ENCODE assay signal across 11 mouse cellular contexts in genomic region chr7:35230333-35230732, GRCm38 (mm10). TPM values are rescaled to one million over a fixed set of nuclear protein-coding genes. Genes with fewer than 3 reads are reported as not detected.
A peak's percentile ranks its signal among the peaks of the same experiment; 100 is the strongest.
DNase-seq lines count a peak whose midpoint lies in the region; ATAC-seq and TF ChIP-seq lines count a peak whose summit lies in the region.
"Had no signal": no experiment of that assay in that cellular context is flagged by ENCODE, and none has a peak within 500 bp of the region (broad histone marks: within the 10 kb centered on the region; RNA-seq: fewer than 3 reads in every experiment).

No protein-coding gene starts in this region.

- H3K4me2 ChIP-seq in CH12.LX (ENCODE audit: insufficient read depth, low read depth, poor library complexity, severe bottlenecking): no peak overlapping the region
- H3K4me2 ChIP-seq in embryonic facial prominence, embryonic 11.5 days (ENCODE audit: low read depth, low read length): no peak overlapping the region

- no peak for TF ChIP-seq EP300 in CH12.LX (IDR thresholded peaks at IDR 0.05; ENCODE audit: low read length)

- peak; percentile 23 for TF ChIP-seq RAD21 in CH12.LX (IDR thresholded peaks at IDR 0.05; ENCODE audit: low read depth, low read length)

- TF ChIP-seq POLR2A in kidney, adult 2 months (IDR thresholded peaks at IDR 0.05; ENCODE audit: low read depth, low read length): no peak
- no peak for TF ChIP-seq POLR2A in CH12.LX (IDR thresholded peaks at IDR 0.05; ENCODE audit: low read depth, low read length)

- no peak overlapping the region for H3K27ac ChIP-seq in kidney, adult 2 months (ENCODE audit: insufficient read depth, low read depth, low read length)
- no peak overlapping the region for H3K27ac ChIP-seq in CH12.LX (ENCODE audit: insufficient read depth, low read depth)
- no peak overlapping the region for H3K27ac ChIP-seq in embryonic facial prominence, embryonic 11.5 days (replicated peaks; ENCODE audit: low read depth, low read length)

- in situ Hi-C loops in CH12.LX (cut with MboI; ENCODE audit: low pct_ligation_motif_present, low pct_unique_long_range_greater_than_20kb, low sequenced_read_pairs): no loop called here

- TF ChIP-seq CTCF in kidney, adult 2 months (conservative IDR thresholded peaks at IDR 0.05; ENCODE audit: insufficient read depth, insufficient read length, low read depth, low read length): peak; percentile 35
- peak; percentile 28 to 48; a peak in 3 of 4 replicates for TF ChIP-seq CTCF in CH12.LX (conservative IDR thresholded peaks at IDR 0.05 in 1 of 2, IDR thresholded peaks at IDR 0.05 in 1 of 2; ENCODE audit: low read depth in 2 of 2, low read length in 2 of 2)

- H3K4me1 ChIP-seq in kidney, adult 2 months (ENCODE audit: control insufficient read depth, insufficient read depth, low read length): peaks cover under 1% of the 10 kb centered on the region; the same call in 1 of the 2 replicates
- H3K4me1 ChIP-seq in CH12.LX (ENCODE audit: control insufficient read depth in 1 of 2, insufficient read depth in 2 of 2): peaks cover under 1 to 9% of the 10 kb centered on the region in 2 experiments
- no peaks in the 10 kb centered on the region for H3K4me1 ChIP-seq in embryonic facial prominence, embryonic 11.5 days (ENCODE audit: control insufficient read depth, insufficient read depth, low read length)

- DNase-seq in kidney, adult 2 months: no peak
- no peak for DNase-seq in kidney, adult 18-20 months
- DNase-seq in 416B (ENCODE audit: low read depth): peak; percentile 37
- DNase-seq in CH12.LX (ENCODE audit: extremely low read depth): peak; percentile 31
- peak; percentile 29 for DNase-seq in embryonic facial prominence, embryonic 11.5 days (ENCODE audit: low spot score)
- DNase-seq in adrenal gland, postnatal 4 days (ENCODE audit: low spot score in 2 of 2): no peak
- DNase-seq in left cerebral cortex, postnatal 14 days (ENCODE audit: low spot score in 2 of 2): no peak
- no peak for DNase-seq in gastrocnemius, postnatal 10 days
- DNase-seq: right cerebral cortex, postnatal 25 days had no signal

- no peak overlapping the region for H3K9ac ChIP-seq in CH12.LX (ENCODE audit: insufficient read depth, low read depth)
- H3K9ac ChIP-seq in embryonic facial prominence, embryonic 11.5 days (replicated peaks; ENCODE audit: low read length): no peak overlapping the region

- intact Hi-C loops in left cerebral cortex, postnatal 14 days (cut with DNase I): no loop called here

- no peaks in the 10 kb centered on the region for H3K27me3 ChIP-seq in kidney, adult 2 months (replicated peaks; ENCODE audit: control insufficient read depth, insufficient read depth, low read length)
- no peaks in the 10 kb centered on the region for H3K27me3 ChIP-seq in CH12.LX (replicated peaks)
- no peaks in the 10 kb centered on the region for H3K27me3 ChIP-seq in embryonic facial prominence, embryonic 11.5 days (ENCODE audit: control insufficient read depth, insufficient read depth, low read length)

- no peaks in the 10 kb centered on the region for H3K36me3 ChIP-seq in kidney, adult 2 months (ENCODE audit: control insufficient read depth, insufficient read depth, low read length)
- H3K36me3 ChIP-seq in CH12.LX (replicated peaks in 1 of 2; ENCODE audit: control insufficient read depth in 1 of 2, insufficient read depth in 1 of 2, low read length in 1 of 2): no peaks in the 10 kb centered on the region
- no peaks in the 10 kb centered on the region for H3K36me3 ChIP-seq in embryonic facial prominence, embryonic 11.5 days (replicated peaks; ENCODE audit: control insufficient read depth, insufficient read depth, low read depth, low read length)

- dilution Hi-C loops in CH12.LX (cut with MboI; ENCODE audit: extremely low pct_ligation_motif_present, extremely low pct_unique_long_range_greater_than_20kb, low sequenced_read_pairs): no loop called here

- no peak overlapping the region for H3K4me3 ChIP-seq in kidney, adult 2 months (ENCODE audit: insufficient read depth, low read depth, low read length)
- H3K4me3 ChIP-seq in CH12.LX (replicated peaks in 1 of 3; ENCODE audit: low read depth in 2 of 3, low read length in 2 of 3, poor library complexity in 1 of 3): no peak overlapping the region
- no peak overlapping the region for H3K4me3 ChIP-seq in embryonic facial prominence, embryonic 11.5 days (ENCODE audit: low read depth, low read length)

- ATAC-seq in embryonic facial prominence, embryonic 11.5 days (replicated peaks; ENCODE audit: insufficient number of reproducible peaks, low FRiP score, low TSS enrichment, low read depth): no peak

- no peaks in the 10 kb centered on the region for H3K79me2 ChIP-seq in CH12.LX (replicated peaks; ENCODE audit: control insufficient read depth, extremely low read depth, insufficient read depth, poor library complexity, severe bottlenecking)

- peaks cover 18% of the 10 kb centered on the region for H3K9me3 ChIP-seq in CH12.LX (replicated peaks; ENCODE audit: low read length)
- no peaks in the 10 kb centered on the region for H3K9me3 ChIP-seq in embryonic facial prominence, embryonic 11.5 days (replicated peaks; ENCODE audit: control insufficient read depth, low read length)

- WGBS in kidney, adult 2 months: 85% methylated on average over 3 of the region's 3 CpGs
- 62% methylated on average over 3 of the region's 3 CpGs for WGBS in embryonic facial prominence, embryonic 11.5 days

TF ChIP-seq in CH12.LX, 34 proteins besides CTCF, POLR2A, EP300 and RAD21:
- TF ChIP-seq USF1 (IDR thresholded peaks at IDR 0.05; ENCODE audit: low read depth, low read length) (no peak), ZKSCAN1 (IDR thresholded peaks at IDR 0.05; ENCODE audit: borderline replicate concordance, low read depth, low read length) (no peak), ETS1 (conservative IDR thresholded peaks at IDR 0.05; ENCODE audit: low read depth, low read length) (no peak), CHD2 (IDR thresholded peaks at IDR 0.05; ENCODE audit: low read length) (no peak), MAFK (IDR thresholded peaks at IDR 0.05; ENCODE audit: insufficient replicate concordance, low read length) (no peak), JUN (IDR thresholded peaks at IDR 0.05; ENCODE audit: insufficient read depth, low read depth, low read length) (no peak), RCOR1 (conservative IDR thresholded peaks at IDR 0.05; ENCODE audit: low read depth, low read length) (no peak), MYC (IDR thresholded peaks at IDR 0.05; ENCODE audit: low read depth, low read length) (no peak), POLR2AphosphoS2 (IDR thresholded peaks at IDR 0.05; ENCODE audit: low read depth, low read length) (no peak), MXI1 (IDR thresholded peaks at IDR 0.05; ENCODE audit: low read depth, low read length) (no peak), BHLHE40 (IDR thresholded peaks at IDR 0.05; ENCODE audit: low read depth, low read length) (no peak)
TF ChIP-seq in CH12.LX: peak in this region for 0.

RNA-seq across cellular contexts. Expression of gene Lrp3, which starts 15.0 kb away (rescaled TPM):
- 19.7 and 22.6 TPM in 2 replicates for polyA plus RNA-seq in kidney, adult 2 months (2012; rRNA removed)
- total RNA-seq in CH12.LX (2012; rRNA removed) (not detected in 2 replicates), CH12.LX (2014; rRNA removed) (not detected in 2 replicates)
- not detected in 2 replicates for polyA plus RNA-seq in CH12.LX (2012; ENCODE audit: insufficient read length, low read depth)
- polyA plus RNA-seq in embryonic facial prominence, embryonic 11.5 days (2014; fragmentation: Nextera tagmentation; extraction: Ambion mirVana): 8.8 and 9.0 TPM in 2 replicates
- total RNA-seq in adrenal gland, postnatal 4 days (2021): 10 to 100 TPM; 22.0 to 23.4 TPM
- 10 to 100 TPM; 83.8 to 84.6 TPM for total RNA-seq in left cerebral cortex, postnatal 14 days (2021)
- total RNA-seq in gastrocnemius, postnatal 10 days (2021): 10 to 100 TPM; 12.1 to 13.8 TPM

RNA-seq across cellular contexts. Expression of gene Slc7a10, which starts 44.1 kb away (rescaled TPM):
- polyA plus RNA-seq in kidney, adult 2 months (2012; rRNA removed): 2.5 and 7.0 TPM in 2 replicates
- total RNA-seq in CH12.LX (2012; rRNA removed) (not detected in 2 replicates), CH12.LX (2014; rRNA removed) (not detected in 2 replicates)
- not detected in 2 replicates for polyA plus RNA-seq in CH12.LX (2012; ENCODE audit: insufficient read length, low read depth)
- polyA plus RNA-seq in embryonic facial prominence, embryonic 11.5 days (2014; fragmentation: Nextera tagmentation; extraction: Ambion mirVana): 0.24 and 0.78 TPM in 2 replicates
- total RNA-seq in adrenal gland, postnatal 4 days (2021): 1 to 10 TPM; 3.6 to 4.2 TPM
- 10 to 100 TPM; 45.4 to 48.0 TPM for total RNA-seq in left cerebral cortex, postnatal 14 days (2021)
- 1 to 10 TPM; 2.8 to 4.1 TPM for total RNA-seq in gastrocnemius, postnatal 10 days (2021)
- total RNA-seq: common myeloid progenitor, adult 5-6 weeks had no signal
- polyA plus RNA-seq: liver, adult 2 months had no signal

Comparison
In these comparisons a context has a peak if more than half of its experiments do, and no peak if none do; other contexts are left out.
1. DNase-seq: peak in 416B (single experiment), CH12.LX (single experiment) and embryonic facial prominence, embryonic 11.5 days (single experiment); none in kidney, adult 2 months (single experiment), kidney, adult 18-20 months (single experiment), adrenal gland, postnatal 4 days (0 of 2), left cerebral cortex, postnatal 14 days (0 of 2) and gastrocnemius, postnatal 10 days (single experiment).
2. RNA of gene Lrp3, which starts 15.0 kb away (total RNA-seq): 83.8 to 84.6 TPM in left cerebral cortex, postnatal 14 days, 22.0 to 23.4 TPM in adrenal gland, postnatal 4 days and 12.1 to 13.8 TPM in gastrocnemius, postnatal 10 days; not detected in CH12.LX; every median in the first group is over 10 times any median in the second.
3. RNA of gene Slc7a10, which starts 44.1 kb away (total RNA-seq): 45.4 to 48.0 TPM in left cerebral cortex, postnatal 14 days; 3.6 to 4.2 TPM in adrenal gland, postnatal 4 days, 2.8 to 4.1 TPM in gastrocnemius, postnatal 10 days and not detected in CH12.LX; every median in the first group is over 4 times any median in the second.